Mouse (Mus musculus) liver, embryonic 16.5 days (tissue): ENCODE data around the gene Atxn1. TPM values are rescaled to one million over a fixed set of nuclear protein-coding genes. Genes with fewer than 3 reads are reported as not detected.

Experiments
- ATAC-seq: fragments of 200-750 bp; cut with Nextera tagmentation; 2 replicates; pipeline ENCODE4 v1.8.0; 2017; ENCODE audit warnings: low read depth, mild to moderate bottlenecking, moderate number of reproducible peaks, moderate library complexity
- H3K27ac ChIP-seq: fragments of 300-500 bp; sonication (generic); 2 replicates; pipeline ENCODE4 v1.5.1; 2014; ENCODE audit warnings: mild to moderate bottlenecking, low read length
- H3K27me3 ChIP-seq: fragments of 300-500 bp; sonication (generic); 2 replicates; pipeline ENCODE4 v1.6.1; 2014; ENCODE audit warnings: low read depth, low read length, mixed read lengths; ENCODE audit not compliant: control insufficient read depth, insufficient read depth
- H3K36me3 ChIP-seq: fragments of 300-500 bp; sonication (generic); 2 replicates; pipeline ENCODE4 v1.6.1; 2014; ENCODE audit warnings: mild to moderate bottlenecking; ENCODE audit not compliant: control insufficient read depth, insufficient read depth
- H3K4me1 ChIP-seq: fragments of 300-500 bp; sonication (generic); 2 replicates; pipeline ENCODE4 v1.6.1; 2014; ENCODE audit warnings: low read depth, low read length, mixed read lengths; ENCODE audit not compliant: control insufficient read depth
- H3K4me2 ChIP-seq: fragments of 300-500 bp; sonication (generic); 2 replicates; pipeline ENCODE4 v1.6.1; 2014; ENCODE audit warnings: low read depth, low read length, mixed read lengths
- H3K4me3 ChIP-seq: fragments of 300-500 bp; sonication (generic); 2 replicates; pipeline ENCODE4 v1.5.1; 2014; ENCODE audit warnings: low read depth, mild to moderate bottlenecking, low read length
- H3K9ac ChIP-seq: fragments of 300-500 bp; sonication (generic); 2 replicates; pipeline ENCODE4 v1.6.1; 2014; ENCODE audit warnings: low read depth, low read length
- H3K9me3 ChIP-seq: fragments of 300-500 bp; sonication (generic); replicated peaks from 2 replicates; pipeline ENCODE4 v1.6.1; 2016; ENCODE audit warnings: low read length; ENCODE audit not compliant: control insufficient read depth
- WGBS: fragments of 180-500 bp; shearing (Covaris S2); extraction: QIAGEN DNeasy Blood & Tissue Kit; methylation state at CpG from one replicate; pipeline ENCODE4 v1.1.7; 2014; ENCODE audit not compliant: insufficient replicate concordance; 5-methylcytosine and 5-hydroxymethylcytosine counted together
- polyA plus RNA-seq: library from polyadenylated mRNA; unstranded; fragments of >200 nt; fragmentation: Nextera tagmentation; extraction: Ambion mirVana; gene quantifications from 2 replicates; pipeline ENCODE4 v1.2.1, GENCODE M21; 2015

Gene Atxn1
- polyA plus RNA-seq, 1 experiment from 2014 or later: 3.2 TPM

GRCm38 (mm10) chr13:45882976-45883440 lies 81.8 kb downstream of the Atxn1 start:
- Histone ChIP-seq H3K27ac (no peak overlapping the region), H3K27me3 (no peaks in the 10 kb centered on the region), H3K4me3 (no peak overlapping the region), H3K9ac (no peak overlapping the region), H3K4me2 (no peak overlapping the region), H3K4me1 (no peaks in the 10 kb centered on the region), H3K36me3 (no peaks in the 10 kb centered on the region), H3K9me3 (no peaks in the 10 kb centered on the region)
- no peak for ATAC-seq
- 30% methylated on average over 3 of the region's 3 CpGs for WGBS

DNA sequence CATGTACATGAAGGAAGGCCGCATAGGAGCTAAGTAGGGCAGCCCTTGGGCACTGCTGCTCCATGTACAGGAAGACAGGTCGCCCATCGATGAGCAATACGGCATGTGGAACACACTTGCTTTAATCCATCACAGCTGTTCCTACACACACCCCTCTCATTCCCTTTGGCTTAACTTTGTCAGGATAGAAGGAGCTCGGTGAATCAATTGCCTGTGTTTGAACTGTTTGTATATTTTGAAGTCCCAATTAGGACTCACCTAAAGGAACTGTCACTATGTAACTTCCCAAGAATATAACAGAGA lies 84.3 kb downstream of the Atxn1 start:
- WGBS: 83% methylated on average over 5 of the region's 5 CpGs

DNA sequence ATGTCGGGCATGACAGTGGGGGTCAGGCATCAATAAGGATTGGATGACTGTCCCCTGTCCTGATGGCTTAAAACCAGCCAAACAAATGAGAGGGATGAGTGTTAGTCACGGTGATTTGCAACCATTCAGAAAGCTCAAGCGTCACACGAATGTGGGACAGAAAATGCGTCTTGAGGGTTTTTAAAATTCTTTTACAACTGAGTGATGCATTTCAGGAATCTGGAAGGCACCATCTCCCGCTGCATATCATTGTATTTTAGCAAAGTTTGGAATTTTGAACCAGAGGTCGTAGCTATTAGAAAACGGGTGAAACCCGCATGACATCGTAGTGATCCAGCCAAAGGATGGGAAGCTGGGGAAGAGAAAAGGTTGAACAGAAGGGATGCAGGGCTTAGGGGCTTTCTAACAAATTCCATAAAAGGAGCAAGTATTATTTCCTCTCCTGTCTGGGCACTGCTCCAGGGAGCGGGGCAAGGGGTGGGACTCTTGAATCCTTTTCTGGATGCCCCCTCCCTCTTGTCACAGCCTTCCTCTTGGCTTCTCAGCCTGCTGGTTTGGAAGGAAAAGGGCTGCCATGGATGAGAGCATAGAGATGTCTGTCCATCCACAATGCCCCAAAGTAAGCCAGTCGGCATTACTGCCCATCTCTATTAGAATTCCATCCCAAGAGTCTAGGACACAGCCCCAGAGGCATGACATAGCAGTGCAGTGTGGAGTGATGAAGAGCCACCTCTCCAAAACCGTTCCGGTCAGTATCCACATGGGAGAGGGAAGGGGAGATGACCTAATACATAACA lies 84.9 kb downstream of the Atxn1 start:
- no peaks in the 10 kb centered on the region for H3K36me3 ChIP-seq
- no peak overlapping the region for H3K9ac ChIP-seq
- WGBS: 80% methylated on average over 14 of the region's 14 CpGs
- no peak for ATAC-seq
- no peak overlapping the region for H3K4me3 ChIP-seq
- no peaks in the 10 kb centered on the region for H3K27me3 ChIP-seq
- H3K27ac ChIP-seq: no peak overlapping the region
- no peaks in the 10 kb centered on the region for H3K4me1 ChIP-seq
- no peak overlapping the region for H3K4me2 ChIP-seq
- no peaks in the 10 kb centered on the region for H3K9me3 ChIP-seq

More for the DNA sequence above, 84.3 kb downstream of the Atxn1 start:
- Histone ChIP-seq H3K9me3 (no peaks in the 10 kb centered on the region), H3K36me3 (no peaks in the 10 kb centered on the region), H3K4me2 (no peak overlapping the region), H3K9ac (no peak overlapping the region), H3K27me3 (no peaks in the 10 kb centered on the region), H3K4me1 (no peaks in the 10 kb centered on the region), H3K4me3 (no peak overlapping the region), H3K27ac (no peak overlapping the region)
- no peak for ATAC-seq

- 51% methylated on average over 5 of the region's 5 CpGs for WGBS
- no peak overlapping the region for H3K4me2 ChIP-seq
- no peaks in the 10 kb centered on the region for H3K27me3 ChIP-seq
- H3K4me1 ChIP-seq: 0 out of 2 replicates have a peak, but pooled peaks cover 3% of the 10 kb centered on the region
- H3K9me3 ChIP-seq: no peaks in the 10 kb centered on the region
- no peak overlapping the region for H3K4me3 ChIP-seq
- H3K36me3 ChIP-seq: no peaks in the 10 kb centered on the region
- no peak overlapping the region for H3K9ac ChIP-seq
- ATAC-seq: no peak
- H3K27ac ChIP-seq: no peak overlapping the region
These were observed 87.9 kb downstream of the Atxn1 start for GRCm38 (mm10) chr13:45876939-45877338.

GRCm38 (mm10) chr13:45876368-45876760 lies 88.4 kb downstream of the Atxn1 start:
- Histone ChIP-seq H3K9me3 (no peaks in the 10 kb centered on the region), H3K4me3 (no peak overlapping the region), H3K36me3 (no peaks in the 10 kb centered on the region), H3K9ac (no peak overlapping the region), H3K4me2 (no peak overlapping the region), H3K4me1 (peaks cover 3% of the 10 kb centered on the region; the same call in 1 of the 2 replicates), H3K27me3 (no peaks in the 10 kb centered on the region), H3K27ac (no peak overlapping the region)
- no peak for ATAC-seq
- 65% methylated on average over 2 of the region's 2 CpGs for WGBS

GRCm38 (mm10) chr13:45875686-45876367 lies 89.0 kb downstream of the Atxn1 start:
- no peak overlapping the region for H3K27ac ChIP-seq
- H3K4me3 ChIP-seq: no peak overlapping the region
- H3K4me1 ChIP-seq: peaks cover 3% of the 10 kb centered on the region; the same call in 1 of the 2 replicates
- no peak for ATAC-seq
- WGBS: 68% methylated on average over 6 of the region's 6 CpGs
- H3K9me3 ChIP-seq: no peaks in the 10 kb centered on the region
- no peak overlapping the region for H3K4me2 ChIP-seq
- no peak overlapping the region for H3K9ac ChIP-seq
- H3K36me3 ChIP-seq: no peaks in the 10 kb centered on the region
- no peaks in the 10 kb centered on the region for H3K27me3 ChIP-seq

DNA sequence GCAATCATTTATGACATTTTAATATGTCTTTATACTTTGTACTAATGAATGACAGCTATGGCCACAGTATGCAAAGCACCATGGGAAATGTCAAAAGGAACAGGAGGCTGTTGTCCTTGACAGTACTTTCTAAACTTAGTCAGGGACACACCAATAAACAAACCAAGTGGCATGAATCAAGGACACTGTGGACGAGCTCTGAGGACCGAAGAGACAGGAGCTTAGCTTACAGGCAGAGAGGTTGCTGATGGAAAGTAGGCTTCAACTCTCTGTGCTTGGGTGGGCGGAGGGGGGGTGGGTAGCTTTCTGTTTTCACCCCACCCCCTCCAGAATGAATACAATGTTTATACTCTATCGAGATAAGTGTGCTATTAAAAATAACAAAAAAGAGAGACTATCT lies 90.6 kb downstream of the Atxn1 start:
- H3K4me3 ChIP-seq: no peak overlapping the region
- H3K9ac ChIP-seq: no peak overlapping the region
- H3K9me3 ChIP-seq: no peaks in the 10 kb centered on the region
- no peaks in the 10 kb centered on the region for H3K27me3 ChIP-seq
- ATAC-seq: no peak
- H3K27ac ChIP-seq: no peak overlapping the region
- WGBS: 84% methylated on average over 4 of the region's 4 CpGs
- H3K4me1 ChIP-seq: peaks cover 3% of the 10 kb centered on the region; the same call in 1 of the 2 replicates
- no peak overlapping the region for H3K4me2 ChIP-seq
- no peaks in the 10 kb centered on the region for H3K36me3 ChIP-seq

- no peak for ATAC-seq
- Histone ChIP-seq H3K4me2 (no peak overlapping the region), H3K27ac (no peak overlapping the region), H3K9me3 (no peaks in the 10 kb centered on the region), H3K27me3 (no peaks in the 10 kb centered on the region), H3K9ac (no peak overlapping the region), H3K36me3 (no peaks in the 10 kb centered on the region), H3K4me3 (no peak overlapping the region), H3K4me1 (peaks cover 8% of the 10 kb centered on the region)
- WGBS: 77% methylated on average over 7 of the region's 7 CpGs
These were observed 91.8 kb downstream of the Atxn1 start for GRCm38 (mm10) chr13:45872966-45873365.

GRCm38 (mm10) chr13:45872041-45872746 lies 92.6 kb downstream of the Atxn1 start:
- ATAC-seq: no peak

More at GRCm38 (mm10) chr13:45872041-45872746, 92.6 kb downstream of the Atxn1 start:
- Histone ChIP-seq H3K9ac (no peak overlapping the region), H3K4me3 (no peak overlapping the region), H3K4me1 (peaks cover 13% of the 10 kb centered on the region), H3K36me3 (no peaks in the 10 kb centered on the region), H3K4me2 (no peak overlapping the region), H3K9me3 (no peaks in the 10 kb centered on the region), H3K27me3 (no peaks in the 10 kb centered on the region), H3K27ac (no peak overlapping the region)
- 58% methylated on average over 14 of the region's 14 CpGs for WGBS
